Mouse (Mus musculus) heart, postnatal 0 days (tissue): ENCODE measurements at regions not wholly inside any gene's neighbourhood (a gene's known extent, or its start where the extent isn't known, plus 50 kb on each side); places are given as distances from the start of the nearest gene placed in this dataset.

ENCODE experiments used
- ATAC-seq: fragments of 200-750 bp; cut with Nextera tagmentation; 2 replicates; pipeline ENCODE4 v1.8.0; 2017; ENCODE audit warnings: low read depth, moderate number of reproducible peaks, moderate library complexity; ENCODE audit not compliant: insufficient read depth
- DNase-seq: peaks from one replicate; pipeline ENCODE4 v3.0.0-alpha.2; 2016; ENCODE audit warnings: low spot score
- H3K27ac ChIP-seq: fragments of 300-500 bp; sonication (generic); 2 replicates; pipeline ENCODE4 v1.5.1; 2014; ENCODE audit warnings: low read depth, mild to moderate bottlenecking
- H3K27me3 ChIP-seq: fragments of 300-500 bp; sonication (generic); 2 replicates; pipeline ENCODE4 v1.6.1; 2014; ENCODE audit warnings: low read length, mixed read lengths; ENCODE audit not compliant: control insufficient read depth, insufficient read depth
- H3K36me3 ChIP-seq: fragments of 300-500 bp; sonication (generic); replicated peaks from 2 replicates; pipeline ENCODE4 v1.6.1; 2014; ENCODE audit warnings: low read length, mixed read lengths; ENCODE audit not compliant: control insufficient read depth, insufficient read depth
- H3K4me1 ChIP-seq: fragments of 300-500 bp; sonication (generic); 2 replicates; pipeline ENCODE4 v1.6.1; 2014; ENCODE audit warnings: antibody characterized with exemption; ENCODE audit not compliant: control insufficient read depth, insufficient read depth
- H3K4me2 ChIP-seq: fragments of 300-500 bp; sonication (generic); 2 replicates; pipeline ENCODE4 v1.6.1; 2014; ENCODE audit warnings: low read depth, mild to moderate bottlenecking, low read length, moderate library complexity
- H3K4me3 ChIP-seq: fragments of 300-500 bp; sonication (generic); 2 replicates; pipeline ENCODE4 v1.5.1; 2014; ENCODE audit warnings: low read depth, low read length
- H3K9ac ChIP-seq: fragments of 300-500 bp; sonication (generic); replicated peaks from 2 replicates; pipeline ENCODE4 v1.6.1; 2014; ENCODE audit warnings: low read depth, low read length, mixed read lengths
- H3K9me3 ChIP-seq: fragments of 300-500 bp; sonication (generic); replicated peaks from 2 replicates; pipeline ENCODE4 v1.6.1; 2016; ENCODE audit warnings: low read length; ENCODE audit not compliant: control insufficient read depth
- CTCF ChIP-seq: IDR thresholded peaks from 2 replicates; pipeline ENCODE4 v1.5.1; 2016; ENCODE audit warnings: antibody characterized with exemption, control low read depth, low read depth
- EP300 ChIP-seq: IDR thresholded peaks from 2 replicates; pipeline ENCODE4 v1.6.1; 2016; ENCODE audit warnings: antibody characterized with exemption, low read depth
- WGBS: fragments of 180-500 bp; shearing (Covaris S2); extraction: QIAGEN DNeasy Blood & Tissue Kit; methylation state at CpG from one replicate; pipeline ENCODE4 v1.1.7; 2014; 5-methylcytosine and 5-hydroxymethylcytosine counted together

GRCm38 (mm10) chr7:145051616-145052015, 111.9 kb upstream of the Ccnd1 start:
- Histone ChIP-seq H3K4me2 (no peak overlapping the region), H3K36me3 (no peaks in the 10 kb centered on the region), H3K4me1 (no peaks in the 10 kb centered on the region), H3K9me3 (0 out of 2 replicates have a peak, but pooled peaks cover 4% of the 10 kb centered on the region), H3K27ac (no peak overlapping the region), H3K9ac (no peak overlapping the region), H3K27me3 (no peaks in the 10 kb centered on the region), H3K4me3 (no peak overlapping the region)
- DNase-seq = no peak
- no peak for ATAC-seq
- TF ChIP-seq CTCF (no peak), EP300 (no peak)

GRCm38 (mm10) chr7:145050729-145051128, 111.0 kb upstream of the Ccnd1 start:
- H3K4me3 ChIP-seq = no peak overlapping the region
- H3K9me3 ChIP-seq = 0 out of 2 replicates have a peak, but pooled peaks cover 4% of the 10 kb centered on the region
- ATAC-seq (no peak), DNase-seq (no peak)
- H3K36me3 ChIP-seq = no peaks in the 10 kb centered on the region
- WGBS = 85% methylated on average over 3 of the region's 3 CpGs
- H3K4me1 ChIP-seq = no peaks in the 10 kb centered on the region
- no peak overlapping the region for H3K4me2 ChIP-seq
- H3K27ac ChIP-seq = no peak overlapping the region
- H3K27me3 ChIP-seq = no peaks in the 10 kb centered on the region
- H3K9ac ChIP-seq = no peak overlapping the region
- TF ChIP-seq EP300 (no peak), CTCF (no peak)

DNA sequence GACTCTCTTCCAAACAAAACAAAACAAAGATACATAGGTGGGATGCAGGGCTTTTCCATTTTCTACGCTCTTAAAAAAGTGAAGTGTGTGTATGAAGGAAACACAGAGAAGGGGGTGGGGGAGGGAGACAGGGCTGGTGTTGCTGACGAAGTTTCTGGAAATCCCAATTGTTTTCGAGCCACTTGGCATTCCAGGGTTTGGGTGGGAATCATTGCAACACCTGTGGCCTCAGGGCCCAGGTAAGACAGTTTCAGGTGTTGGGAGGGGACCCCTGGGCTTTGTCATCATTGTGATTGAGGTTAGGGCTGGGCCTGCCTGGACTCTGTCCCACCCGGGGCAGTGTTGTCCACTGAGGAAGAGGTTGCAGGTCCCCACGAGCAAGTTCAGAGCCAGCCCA, 108.8 kb upstream of the Ccnd1 start:
- WGBS = 83% methylated on average over 5 of the region's 5 CpGs
- ATAC-seq = no peak
- no peaks in the 10 kb centered on the region for H3K27me3 ChIP-seq
- H3K4me1 ChIP-seq = no peaks in the 10 kb centered on the region
- TF ChIP-seq CTCF (no peak), EP300 (no peak)
- no peak overlapping the region for H3K27ac ChIP-seq
- H3K9ac ChIP-seq = no peak overlapping the region
- no peak overlapping the region for H3K4me2 ChIP-seq
- no peak for DNase-seq
- no peaks in the 10 kb centered on the region for H3K9me3 ChIP-seq
- no peaks in the 10 kb centered on the region for H3K36me3 ChIP-seq
- no peak overlapping the region for H3K4me3 ChIP-seq

GRCm38 (mm10) chr7:145047771-145048480, 108.2 kb upstream of the Ccnd1 start:
- TF ChIP-seq CTCF (no peak), EP300 (peak; percentile 54; the same call in 1 of the 2 replicates)
- ATAC-seq (peak; percentile 43; the same call in 1 of the 2 replicates), DNase-seq (no peak)
- Histone ChIP-seq H3K4me2 (no peak overlapping the region), H3K4me3 (no peak overlapping the region), H3K27me3 (no peaks in the 10 kb centered on the region), H3K9me3 (no peaks in the 10 kb centered on the region), H3K27ac (peak overlapping the region; percentile 65), H3K4me1 (no peaks in the 10 kb centered on the region), H3K36me3 (no peaks in the 10 kb centered on the region), H3K9ac (no peak overlapping the region)
- WGBS = 57% methylated on average over 7 of the region's 7 CpGs

- Histone ChIP-seq H3K27me3 (no peaks in the 10 kb centered on the region), H3K9me3 (no peaks in the 10 kb centered on the region), H3K4me1 (no peaks in the 10 kb centered on the region), H3K9ac (no peak overlapping the region), H3K4me3 (no peak overlapping the region), H3K4me2 (no peak overlapping the region), H3K27ac (no peak overlapping the region), H3K36me3 (no peaks in the 10 kb centered on the region)
- WGBS = 57% methylated on average over 1 of the region's 1 CpGs
- ATAC-seq (0 out of 2 replicates have a peak, but pooled peaks have one; percentile 17), DNase-seq (no peak)
- TF ChIP-seq CTCF (no peak), EP300 (no peak)
These were observed 105.5 kb upstream of the Ccnd1 start for GRCm38 (mm10) chr7:145045230-145045629.
